Mouse (Mus musculus) E14TG2a.4 (cell line): ENCODE measurements around the gene Haspin.

Experiments
- H3K27me3 ChIP-seq: 2 replicates; pipeline ENCODE4 v1.6.1; 2014; ENCODE audit warnings: low read length, control low read depth; ENCODE audit not compliant: insufficient read depth
- H3K36me3 ChIP-seq: 2 replicates; pipeline ENCODE4 v1.6.1; 2014; ENCODE audit warnings: low read length, control low read depth; ENCODE audit not compliant: insufficient read depth
- H3K4me1 ChIP-seq: replicated peaks from 2 replicates; pipeline ENCODE4 v1.6.1; 2014; ENCODE audit warnings: low read depth, low read length, control low read depth
- H3K4me3 ChIP-seq: replicated peaks from 2 replicates; pipeline ENCODE4 v1.5.1; 2014; ENCODE audit warnings: mild to moderate bottlenecking, low read length
- H3K9me3 ChIP-seq: 2 replicates; pipeline ENCODE4 v1.6.1; 2014; ENCODE audit warnings: low read length, control low read depth
- CTCF ChIP-seq: conservative IDR thresholded peaks from 2 replicates; pipeline ENCODE4 v1.5.1; 2014; ENCODE audit warnings: low read length
- NANOG ChIP-seq: IDR thresholded peaks from 2 replicates; pipeline ENCODE4 v1.6.1; 2014; ENCODE audit warnings: borderline replicate concordance, low read length, mixed read lengths
- POU5F1 ChIP-seq: IDR thresholded peaks from 2 replicates; pipeline ENCODE4 v1.6.1; 2014; ENCODE audit warnings: low read length, borderline replicate concordance

The Haspin gene

DNA sequence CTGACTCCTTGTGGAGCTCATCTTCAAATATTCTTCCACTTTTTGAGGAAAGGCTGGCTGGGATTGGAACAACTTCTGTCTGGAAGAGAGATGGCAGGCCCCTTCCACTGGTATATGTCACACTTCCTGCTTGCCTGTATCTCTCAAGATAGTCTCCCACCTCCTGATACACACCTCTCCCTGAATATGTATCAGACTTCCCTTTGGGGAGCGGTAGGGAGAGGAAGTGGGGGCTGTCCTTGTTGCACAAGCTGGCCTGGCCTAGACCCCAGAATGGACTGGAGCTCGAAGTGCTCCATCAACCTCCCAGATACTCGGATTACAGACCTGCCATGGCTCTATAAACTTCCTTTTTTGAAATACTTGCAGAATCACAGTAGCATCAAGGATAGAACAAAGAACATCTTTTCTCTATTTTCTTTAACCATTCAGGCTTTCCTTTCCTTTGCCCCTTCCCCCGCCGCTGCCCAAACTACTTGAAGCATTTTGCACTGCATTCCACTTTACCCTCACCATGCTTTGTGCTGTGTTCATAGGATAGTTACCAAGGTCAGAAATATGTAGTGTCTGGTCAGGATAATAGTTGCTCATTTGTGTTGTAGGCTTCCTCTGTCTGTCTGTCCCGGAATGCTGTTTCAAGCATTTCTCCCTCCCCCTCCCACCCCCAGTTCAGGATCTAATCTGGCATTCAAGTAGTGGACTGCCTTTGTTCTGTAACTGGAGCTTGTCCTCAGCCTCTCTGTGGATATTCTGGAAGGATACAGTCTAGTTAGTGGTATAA lies 50.2 kb downstream of the Haspin start:
- 0 out of 2 replicates have a peak, but pooled peaks cover 4% of the 10 kb centered on the region for H3K4me1 ChIP-seq
- TF ChIP-seq CTCF = no peak
- TF ChIP-seq POU5F1 = no peak
- TF ChIP-seq NANOG = no peak
- peaks cover 13% of the 10 kb centered on the region for H3K36me3 ChIP-seq
- no peaks in the 10 kb centered on the region for H3K9me3 ChIP-seq
- no peak overlapping the region for H3K4me3 ChIP-seq
- H3K27me3 ChIP-seq = peaks cover 6% of the 10 kb centered on the region; the same call in 1 of the 2 replicates
